Mouse (Mus musculus): ENCODE results near the gene Atg4a-ps. TPM values are rescaled to one million over a fixed set of nuclear protein-coding genes. Genes with fewer than 3 reads are reported as not detected.

The Atg4a-ps gene
- total RNA-seq, 1 experiment from 2014 or later: 0.60 TPM

DNA sequence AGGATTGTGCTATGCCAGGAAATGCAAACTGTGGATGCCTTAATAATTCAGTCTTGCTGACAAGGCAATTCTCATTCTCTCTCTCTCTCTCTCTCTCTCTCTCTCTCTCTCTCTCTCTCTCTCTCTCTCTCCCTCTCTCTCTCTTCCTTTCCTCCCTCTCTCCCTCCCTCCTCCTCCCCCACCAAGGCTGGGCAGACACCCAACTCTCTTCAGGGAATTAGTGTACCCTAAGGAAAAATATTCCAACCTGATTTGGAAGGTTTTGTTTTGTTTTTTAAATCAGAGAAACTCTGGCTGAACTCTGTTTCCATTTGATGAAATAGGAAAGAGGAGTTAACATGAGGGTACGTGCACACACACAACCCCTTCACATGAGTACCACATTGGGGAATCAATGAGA is 44.3 kb downstream of the Atg4a-ps start:
- no peak for ATAC-seq (replicated peaks in 1 of 2; ENCODE audit: insufficient read depth in 1 of 2, low FRiP score in 2 of 2, low TSS enrichment in 1 of 2, low read depth in 1 of 2, poor library complexity in 2 of 2, severe bottlenecking in 2 of 2)

DNA sequence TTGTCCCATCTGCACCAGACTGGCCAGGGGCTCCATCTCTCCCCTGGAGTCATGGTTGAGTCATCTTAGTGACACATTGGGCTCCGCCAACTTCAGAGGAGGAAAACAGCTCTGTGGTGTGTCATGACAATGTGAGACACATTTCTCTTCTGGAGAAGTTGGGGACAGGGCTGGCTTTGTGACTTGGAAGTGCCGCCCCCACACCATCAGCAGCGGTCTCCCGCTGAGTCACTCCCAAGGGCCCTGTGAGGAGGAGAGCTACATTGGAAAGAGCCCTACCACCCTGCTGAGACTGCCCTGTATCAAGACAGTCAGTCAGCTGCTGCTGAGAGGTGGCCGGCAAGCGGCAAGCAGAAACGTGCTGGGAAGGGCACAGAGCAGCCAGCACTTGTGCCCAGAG is 44.9 kb downstream of the Atg4a-ps start:
- no peak for ATAC-seq (replicated peaks in 1 of 2; ENCODE audit: insufficient read depth in 1 of 2, low FRiP score in 2 of 2, low TSS enrichment in 1 of 2, low read depth in 1 of 2, poor library complexity in 2 of 2, severe bottlenecking in 2 of 2)

DNA sequence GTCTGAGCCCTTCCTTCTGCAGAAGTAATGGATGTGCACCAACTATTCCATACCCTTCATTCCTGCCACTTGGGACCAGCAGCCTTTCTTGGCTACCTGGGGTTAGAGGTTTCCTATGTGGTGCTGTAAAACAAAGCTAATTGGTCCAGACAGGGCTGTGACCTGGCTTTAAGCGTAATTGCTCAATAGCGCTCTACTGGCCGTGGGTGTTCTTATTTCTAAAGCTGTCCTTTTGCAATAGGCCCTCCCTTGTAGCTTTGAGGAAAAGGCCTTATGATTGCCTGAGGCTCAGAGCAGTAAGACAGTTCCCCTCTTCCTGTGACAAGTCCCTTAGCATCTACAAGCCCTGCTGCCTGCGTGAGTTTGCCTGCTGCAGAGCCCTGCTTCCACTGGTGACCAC is 48.3 kb downstream of the Atg4a-ps start:
- no peak; a peak in 1 of 4 replicates for ATAC-seq (replicated peaks in 1 of 2; ENCODE audit: insufficient read depth in 1 of 2, low FRiP score in 2 of 2, low TSS enrichment in 1 of 2, low read depth in 1 of 2, poor library complexity in 2 of 2, severe bottlenecking in 2 of 2)

DNA sequence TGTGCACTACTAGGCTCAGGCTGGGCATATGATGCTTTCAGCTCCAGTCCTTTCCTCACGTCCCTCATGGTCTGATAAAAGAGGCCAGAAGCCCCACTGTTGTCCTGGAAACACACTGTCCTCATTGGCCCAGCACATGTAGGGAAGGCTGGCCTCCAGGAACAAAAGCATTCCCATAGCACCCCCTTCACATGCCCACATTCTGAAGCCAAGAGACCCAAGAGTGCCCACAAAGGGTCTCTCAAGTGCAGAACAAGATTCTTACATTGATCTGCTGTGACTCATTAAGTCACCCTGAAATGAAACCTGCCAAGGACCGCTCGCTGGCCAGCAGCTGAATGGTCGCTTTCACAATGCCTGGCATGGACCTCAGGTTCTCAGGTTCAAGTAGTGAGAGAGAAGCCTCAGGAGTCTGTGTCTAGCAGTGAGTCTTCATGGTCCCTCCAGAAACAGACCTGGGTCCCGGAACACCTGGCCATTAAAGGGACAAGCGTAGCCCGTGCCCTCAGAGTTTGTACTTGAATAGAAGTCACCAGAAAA is 50.5 kb downstream of the Atg4a-ps start:
- ATAC-seq (replicated peaks in 1 of 2; ENCODE audit: insufficient read depth in 1 of 2, low FRiP score in 2 of 2, low TSS enrichment in 1 of 2, low read depth in 1 of 2, poor library complexity in 2 of 2, severe bottlenecking in 2 of 2): no peak

Other genes starting within 250 kb of the Atg4a-ps start
- gene Syt6, start 70.8 kb downstream of the Atg4a-ps start, total RNA-seq (2017): 0.69 TPM in 1 of 2 replicates, not detected in the other
- 0.88 and 3.1 TPM in 2 replicates for gene Olfml3, start 91.9 kb upstream of the Atg4a-ps start, total RNA-seq (2017)
- gene Gm10964, start 93.3 kb upstream of the Atg4a-ps start, total RNA-seq (2017): not detected in 2 replicates
- gene Hipk1, start 145.5 kb upstream of the Atg4a-ps start, total RNA-seq (2017): 105 and 128 TPM in 2 replicates
- 15.2 and 17.4 TPM in 2 replicates for gene Dclre1b, start 163.4 kb upstream of the Atg4a-ps start, total RNA-seq (2017)
- 21.6 and 28.6 TPM in 2 replicates for gene Ap4b1, start 163.5 kb upstream of the Atg4a-ps start, total RNA-seq (2017)
- 0.94 TPM in 1 of 2 replicates, not detected in the other for gene Gm43064, start 163.5 kb upstream of the Atg4a-ps start, total RNA-seq (2017)
- gene Bcl2l15, start 186.5 kb upstream of the Atg4a-ps start, total RNA-seq (2017): 0.50 TPM in 1 of 2 replicates, not detected in the other
- 57.9 and 65.8 TPM in 2 replicates for gene Ptpn22, start 213.7 kb upstream of the Atg4a-ps start, total RNA-seq (2017)

Data from hematopoietic stem cell, adult 5-6 weeks (primary cell).